Mouse (Mus musculus): ENCODE data around the gene Ercc8. TPM values are rescaled to one million over a fixed set of nuclear protein-coding genes. Genes with fewer than 3 reads are reported as not detected.

Ercc8 gene
- total RNA-seq, 2 experiments from 2014 or later: 14.4 to 19.1 TPM

- ATAC-seq (replicated peaks; ENCODE audit: poor library complexity): peak; percentile 6; the same call in 1 of the 2 replicates
Observed at GRCm38 (mm10) chr13:108214485-108215107, 56.1 kb downstream of the Ercc8 start.

GRCm38 (mm10) chr13:108215231-108215780, 56.8 kb downstream of the Ercc8 start:
- no peak for ATAC-seq (replicated peaks; ENCODE audit: poor library complexity)

GRCm38 (mm10) chr13:108219773-108220172, 61.2 kb downstream of the Ercc8 start:
- no peak for ATAC-seq (replicated peaks; ENCODE audit: poor library complexity)

GRCm38 (mm10) chr13:108229191-108229590, 70.7 kb downstream of the Ercc8 start:
- no peak for ATAC-seq (replicated peaks; ENCODE audit: poor library complexity)

- no peak for ATAC-seq (replicated peaks; ENCODE audit: poor library complexity)
Observed at GRCm38 (mm10) chr13:108229634-108230330, 71.3 kb downstream of the Ercc8 start.

- ATAC-seq (replicated peaks; ENCODE audit: poor library complexity): peak; percentile 26; the same call in 1 of the 2 replicates
Observed at GRCm38 (mm10) chr13:108240012-108240411, 81.5 kb downstream of the Ercc8 start.

- 0 out of 2 replicates have a peak, but pooled peaks have one; percentile 17 for ATAC-seq (replicated peaks; ENCODE audit: poor library complexity)
Observed at GRCm38 (mm10) chr13:108241715-108242114, 83.2 kb downstream of the Ercc8 start.

Other genes with a start within 250 kb of the Ercc8 start
- 47.2 and 51.9 TPM in 2 replicates for gene Smim15, start 114.3 kb upstream of the Ercc8 start, total RNA-seq (2015)
- 104 and 129 TPM in 2 replicates for gene Smim15, start 114.3 kb upstream of the Ercc8 start, total RNA-seq (2017)
- 51.2 and 55.0 TPM in 2 replicates for gene Ndufaf2, start 108 bp upstream of the Ercc8 start, total RNA-seq (2015)
- 63.4 and 68.2 TPM in 2 replicates for gene Ndufaf2, start 108 bp upstream of the Ercc8 start, total RNA-seq (2017)
- gene Elovl7, start 55.7 kb downstream of the Ercc8 start, total RNA-seq (2015): 4.6 and 5.3 TPM in 2 replicates
- 1.6 and 1.9 TPM in 2 replicates for gene Elovl7, start 55.7 kb downstream of the Ercc8 start, total RNA-seq (2017)
- gene Depdc1b, start 157.6 kb downstream of the Ercc8 start, total RNA-seq (2015): 26.4 and 31.0 TPM in 2 replicates
- gene Depdc1b, start 157.6 kb downstream of the Ercc8 start, total RNA-seq (2017): 22.0 and 28.8 TPM in 2 replicates